Mouse (Mus musculus): ENCODE data around the gene Ttll13. TPM values are rescaled to one million over a fixed set of nuclear protein-coding genes. Genes with fewer than 3 reads are reported as not detected.

Ttll13 gene
- polyA plus RNA-seq, 1 experiment from 2014 or later: 2.0 TPM

- Histone ChIP-seq H3K27ac (no peak overlapping the region), H3K9me3 (peaks cover 21% of the 10 kb centered on the region), H3K4me2 (replicated peaks) (no peak overlapping the region), H3K4me1 (replicated peaks) (peaks cover 6% of the 10 kb centered on the region; the same call in 1 of the 2 replicates), H3K36me3 (peaks cover 91% of the 10 kb centered on the region), H3K27me3 (no peaks in the 10 kb centered on the region), H3K9ac (replicated peaks) (no peak overlapping the region), H3K4me3 (replicated peaks) (no peak overlapping the region)
- ATAC-seq: no peak
- 93% methylated on average over 4 of the region's 4 CpGs for WGBS
Measured at GRCm38 (mm10) chr7:80276374-80276773, 30.2 kb downstream of the Ttll13 start.

- ATAC-seq: no peak
- no peak overlapping the region for H3K27ac ChIP-seq
- no peak overlapping the region for H3K4me3 ChIP-seq (replicated peaks)
- 90% methylated on average over 10 of the region's 10 CpGs for WGBS
- no peak overlapping the region for H3K4me2 ChIP-seq (replicated peaks)
- H3K9me3 ChIP-seq: peaks cover 3% of the 10 kb centered on the region
- no peaks in the 10 kb centered on the region for H3K4me1 ChIP-seq (replicated peaks)
- peaks cover 93% of the 10 kb centered on the region for H3K36me3 ChIP-seq
- no peak overlapping the region for H3K9ac ChIP-seq (replicated peaks)
- no peaks in the 10 kb centered on the region for H3K27me3 ChIP-seq
Measured at GRCm38 (mm10) chr7:80280032-80280431, 33.9 kb downstream of the Ttll13 start.

- H3K4me1 ChIP-seq (replicated peaks): no peaks in the 10 kb centered on the region
- no peak overlapping the region for H3K9ac ChIP-seq (replicated peaks)
- H3K4me3 ChIP-seq (replicated peaks): no peak overlapping the region
- no peak for ATAC-seq
- no peak overlapping the region for H3K4me2 ChIP-seq (replicated peaks)
- H3K27ac ChIP-seq: no peak overlapping the region
- H3K27me3 ChIP-seq: no peaks in the 10 kb centered on the region
- 89% methylated on average over 2 of the region's 2 CpGs for WGBS
- H3K9me3 ChIP-seq: no peaks in the 10 kb centered on the region
- peaks cover 94% of the 10 kb centered on the region for H3K36me3 ChIP-seq
Measured at GRCm38 (mm10) chr7:80280998-80281397, 34.8 kb downstream of the Ttll13 start.

DNA sequence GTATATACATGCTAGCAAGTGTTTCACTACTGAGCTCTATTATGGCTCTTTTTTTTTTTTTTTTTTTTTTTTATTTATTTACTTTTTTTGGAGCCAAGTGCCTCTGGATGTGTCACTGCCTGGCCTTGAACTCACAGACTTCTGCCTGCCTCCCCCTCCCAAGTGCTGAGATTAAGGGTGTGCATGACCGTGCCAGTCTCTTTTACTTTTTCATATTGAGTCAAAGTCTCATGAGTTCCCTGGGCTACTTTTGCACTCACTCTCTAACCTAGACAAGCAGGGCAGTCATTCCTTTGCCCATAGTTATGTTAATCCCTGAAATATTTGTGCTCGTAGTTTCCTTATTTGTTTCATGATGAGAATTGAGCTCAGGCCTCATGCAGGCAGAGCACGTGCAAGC lies 35.5 kb downstream of the Ttll13 start:
- ATAC-seq: no peak
- Histone ChIP-seq H3K9me3 (no peaks in the 10 kb centered on the region), H3K4me2 (replicated peaks) (no peak overlapping the region), H3K9ac (replicated peaks) (no peak overlapping the region), H3K27me3 (no peaks in the 10 kb centered on the region), H3K36me3 (peaks cover 94% of the 10 kb centered on the region), H3K4me3 (replicated peaks) (no peak overlapping the region), H3K4me1 (replicated peaks) (no peaks in the 10 kb centered on the region), H3K27ac (no peak overlapping the region)
- WGBS: 88% methylated on average over 3 of the region's 3 CpGs

DNA sequence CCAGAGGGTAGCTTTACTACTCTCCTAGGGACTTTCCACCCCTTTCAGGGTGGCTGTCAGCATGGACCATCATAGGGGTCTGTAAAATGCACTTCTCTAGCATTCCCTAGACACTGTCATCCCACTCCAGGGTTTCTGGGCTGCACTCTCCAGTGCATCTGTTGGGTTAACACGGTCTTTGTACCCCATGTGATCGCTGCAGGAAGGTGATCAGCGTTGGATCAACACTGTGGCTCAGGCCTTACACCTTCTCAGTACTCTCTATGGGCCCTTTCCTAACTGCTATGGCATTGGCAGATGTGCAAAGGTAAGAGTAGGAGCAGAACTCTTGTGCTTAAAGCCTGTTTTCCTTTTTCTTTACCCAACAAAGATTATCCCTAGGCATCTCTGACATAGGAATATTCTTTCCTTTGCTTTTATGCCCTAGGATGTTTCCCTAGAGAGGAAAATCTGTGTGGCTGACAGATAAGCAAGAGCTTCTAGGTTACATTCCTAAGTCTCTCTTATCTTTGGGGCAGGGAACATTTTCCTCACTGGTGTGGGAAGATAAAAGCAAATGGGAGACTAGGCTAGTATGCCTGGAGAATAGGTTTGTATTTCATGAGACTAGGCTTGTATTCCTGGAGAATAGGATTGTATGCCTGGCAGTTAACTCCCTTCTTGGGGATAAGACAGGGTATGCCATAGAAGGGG lies 37.2 kb downstream of the Ttll13 start:
- no peak overlapping the region for H3K4me3 ChIP-seq (replicated peaks)
- no peak for ATAC-seq

GRCm38 (mm10) chr7:80284391-80284790 lies 38.2 kb downstream of the Ttll13 start:
- no peak overlapping the region for H3K27ac ChIP-seq
- no peaks in the 10 kb centered on the region for H3K9me3 ChIP-seq
- H3K4me2 ChIP-seq (replicated peaks): no peak overlapping the region
- no peak for ATAC-seq
- H3K9ac ChIP-seq (replicated peaks): no peak overlapping the region
- peaks cover 91% of the 10 kb centered on the region for H3K36me3 ChIP-seq
- no peak overlapping the region for H3K4me3 ChIP-seq (replicated peaks)
- H3K4me1 ChIP-seq (replicated peaks): no peaks in the 10 kb centered on the region
- WGBS: 92% methylated on average over 5 of the region's 5 CpGs
- no peaks in the 10 kb centered on the region for H3K27me3 ChIP-seq

More for the DNA sequence above, 37.2 kb downstream of the Ttll13 start:
- WGBS: 87% methylated on average over 3 of the region's 3 CpGs
- no peaks in the 10 kb centered on the region for H3K4me1 ChIP-seq (replicated peaks)
- no peak overlapping the region for H3K4me2 ChIP-seq (replicated peaks)
- no peaks in the 10 kb centered on the region for H3K9me3 ChIP-seq
- peaks cover 94% of the 10 kb centered on the region for H3K36me3 ChIP-seq
- H3K9ac ChIP-seq (replicated peaks): no peak overlapping the region
- no peak overlapping the region for H3K27ac ChIP-seq
- H3K27me3 ChIP-seq: no peaks in the 10 kb centered on the region

GRCm38 (mm10) chr7:80285725-80286124 lies 39.5 kb downstream of the Ttll13 start:
- WGBS: 95% methylated on average over 6 of the region's 6 CpGs
- H3K9ac ChIP-seq (replicated peaks): no peak overlapping the region
- no peaks in the 10 kb centered on the region for H3K4me1 ChIP-seq (replicated peaks)
- H3K36me3 ChIP-seq: peaks cover 92% of the 10 kb centered on the region
- no peak overlapping the region for H3K4me2 ChIP-seq (replicated peaks)
- no peaks in the 10 kb centered on the region for H3K27me3 ChIP-seq
- no peak for ATAC-seq
- H3K27ac ChIP-seq: no peak overlapping the region
- no peak overlapping the region for H3K4me3 ChIP-seq (replicated peaks)
- H3K9me3 ChIP-seq: no peaks in the 10 kb centered on the region

GRCm38 (mm10) chr7:80287736-80288135 lies 41.6 kb downstream of the Ttll13 start:
- H3K27ac ChIP-seq: no peak overlapping the region
- no peaks in the 10 kb centered on the region for H3K27me3 ChIP-seq
- H3K36me3 ChIP-seq: peaks cover 82% of the 10 kb centered on the region
- no peaks in the 10 kb centered on the region for H3K9me3 ChIP-seq
- no peak for ATAC-seq
- WGBS: 86% methylated on average over 10 of the region's 10 CpGs
- H3K4me1 ChIP-seq (replicated peaks): no peaks in the 10 kb centered on the region
- no peak overlapping the region for H3K4me3 ChIP-seq (replicated peaks)
- no peak overlapping the region for H3K9ac ChIP-seq (replicated peaks)
- no peak overlapping the region for H3K4me2 ChIP-seq (replicated peaks)

DNA sequence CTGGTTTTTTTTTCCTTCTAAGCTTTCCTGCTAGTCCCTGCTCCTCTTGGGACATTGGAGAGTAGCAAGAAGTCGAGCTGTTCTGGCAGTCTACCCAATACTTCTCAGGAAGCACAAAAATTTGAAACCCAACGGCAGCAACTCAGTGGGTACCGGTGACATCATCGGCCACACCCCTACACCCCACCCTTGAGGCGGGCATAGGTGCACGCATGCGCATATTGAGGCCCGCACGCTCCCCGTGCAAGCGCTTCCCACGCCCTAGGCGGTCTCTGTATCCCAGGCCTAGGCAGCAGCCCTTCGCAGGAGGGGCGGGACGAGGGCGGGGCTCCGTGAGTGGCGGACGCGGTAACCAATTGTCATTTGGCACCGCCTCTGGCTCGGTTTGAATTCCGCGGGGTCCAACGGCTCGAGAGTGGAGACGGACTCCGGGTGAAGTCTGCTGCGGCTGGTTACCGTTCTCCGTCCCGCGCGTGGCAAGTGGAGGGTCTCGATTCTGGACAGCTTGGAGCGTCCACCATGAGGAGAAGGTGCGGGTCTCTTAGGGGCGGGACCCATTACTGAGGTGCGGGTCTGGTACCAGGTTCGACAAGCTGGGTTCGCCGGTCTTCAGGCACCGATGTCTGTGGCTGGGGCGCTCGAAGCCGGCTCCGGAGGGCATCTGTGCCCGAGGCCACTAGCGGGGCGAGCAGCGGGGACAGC lies 48.0 kb downstream of the Ttll13 start, which contains the start of gene Prc1:
TSS of gene Prc1 (plus strand) at position 389 of the 702 bp plus-strand sequence.
- Histone ChIP-seq H3K27ac (peak within 1 kb of the TSS; percentile 61; the same call in 1 of the 2 replicates), H3K4me1 (replicated peaks) (peaks cover 22% of the 10 kb centered on the region), H3K36me3 (peaks cover 19% of the 10 kb centered on the region), H3K9ac (replicated peaks) (peak within 1 kb of the TSS; percentile 62), H3K27me3 (no peaks in the 10 kb centered on the region), H3K9me3 (no peaks in the 10 kb centered on the region), H3K4me3 (replicated peaks) (peak within 1 kb of the TSS; percentile 73), H3K4me2 (replicated peaks) (peak within 1 kb of the TSS; percentile 89)
- peak; percentile 99 for ATAC-seq
- 0% methylated on average over 52 of the region's 52 CpGs for WGBS

DNA sequence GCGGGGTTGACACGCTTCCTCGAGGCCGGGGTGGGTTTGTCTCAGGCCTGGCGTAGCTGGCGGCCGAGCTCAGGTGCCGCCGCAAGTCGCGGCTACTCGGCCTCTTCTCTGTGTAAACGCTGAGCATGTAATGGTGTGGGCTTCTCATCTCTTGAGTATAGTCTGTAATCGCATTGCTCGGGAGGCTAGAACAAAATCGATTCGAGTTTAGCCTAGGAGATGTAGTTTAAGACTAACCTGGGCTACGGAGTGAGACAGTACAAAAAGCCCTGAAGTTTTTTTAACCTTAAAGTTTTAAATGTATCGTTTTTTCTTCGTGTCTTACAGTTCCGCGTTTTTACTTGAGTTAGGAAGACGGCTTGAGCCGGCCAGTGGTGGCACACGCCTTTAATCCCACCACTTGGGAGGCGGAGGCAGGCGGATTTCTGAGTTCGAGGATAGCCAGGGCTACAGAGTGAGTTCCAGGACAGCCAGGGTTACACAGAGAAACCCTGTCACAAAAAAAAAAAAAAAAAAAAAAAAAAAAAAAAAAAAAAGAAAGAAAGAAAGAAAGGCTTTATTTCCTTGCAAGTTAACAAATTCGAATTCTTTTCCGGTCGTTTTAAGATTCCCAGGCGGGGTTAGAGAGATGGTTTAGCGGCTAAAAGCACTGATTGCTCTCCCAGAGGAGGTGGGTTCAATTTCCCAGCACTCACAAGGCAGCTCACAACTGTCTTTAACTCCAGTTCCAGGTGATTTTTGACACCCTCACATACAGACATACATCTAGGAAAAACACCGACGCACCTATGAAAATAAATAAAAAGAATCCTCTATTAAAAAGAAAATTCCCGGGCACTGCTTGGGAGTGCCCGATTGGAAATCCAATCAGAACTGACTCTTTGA lies 48.8 kb downstream of the Ttll13 start:
- no peak for ATAC-seq
- Histone ChIP-seq H3K9me3 (no peaks in the 10 kb centered on the region), H3K4me1 (replicated peaks) (peaks cover 22% of the 10 kb centered on the region), H3K36me3 (peaks cover 13% of the 10 kb centered on the region), H3K4me2 (replicated peaks) (peak overlapping the region; percentile 89), H3K9ac (replicated peaks) (peak overlapping the region; percentile 62), H3K27me3 (no peaks in the 10 kb centered on the region), H3K4me3 (replicated peaks) (peak overlapping the region; percentile 73), H3K27ac (peak overlapping the region; percentile 61; the same call in 1 of the 2 replicates)
- WGBS: 9% methylated on average over 37 of the region's 37 CpGs

GRCm38 (mm10) chr7:80296462-80296861 lies 50.3 kb downstream of the Ttll13 start:
- no peaks in the 10 kb centered on the region for H3K27me3 ChIP-seq

More at GRCm38 (mm10) chr7:80296462-80296861, 50.3 kb downstream of the Ttll13 start:
- no peak overlapping the region for H3K27ac ChIP-seq
- H3K4me3 ChIP-seq (replicated peaks): peak overlapping the region; percentile 73; the same call in 1 of the 2 replicates
- H3K9ac ChIP-seq (replicated peaks): no peak overlapping the region
- peaks cover 6% of the 10 kb centered on the region; the same call in 1 of the 2 replicates for H3K36me3 ChIP-seq
- no peaks in the 10 kb centered on the region for H3K9me3 ChIP-seq
- ATAC-seq: no peak
- H3K4me1 ChIP-seq (replicated peaks): peaks cover 22% of the 10 kb centered on the region
- H3K4me2 ChIP-seq (replicated peaks): peak overlapping the region; percentile 89; the same call in 1 of the 2 replicates
- 93% methylated on average over 6 of the region's 6 CpGs for WGBS

Data from midbrain, embryonic 13.5 days (tissue).